Mouse (Mus musculus) G1E (cell line): ENCODE results near the gene Agbl4. TPM values are rescaled to one million over a fixed set of nuclear protein-coding genes. Genes with fewer than 3 reads are reported as not detected.

Experiments
- ATAC-seq: 2 replicates; pipeline ENCODE4 v1.8.0; 2016; ENCODE audit warnings: mild to moderate bottlenecking; ENCODE audit not compliant: insufficient number of reproducible peaks, poor library complexity, low FRiP score, severe bottlenecking; ENCODE audit errors: extremely low read depth
- DNase-seq: peaks from one replicate; pipeline ENCODE4 v3.0.0; 2012; ENCODE audit warnings: low spot score
- H3K27me3 ChIP-seq: 2 replicates; pipeline ENCODE4 v1.6.1; 2012; ENCODE audit warnings: mild to moderate bottlenecking, low read length, inconsistent platforms; ENCODE audit not compliant: insufficient read depth
- H3K36me3 ChIP-seq: replicated peaks from 2 replicates; pipeline ENCODE3; 2012; ENCODE audit warnings: mild to moderate bottlenecking, inconsistent platforms
- H3K4me1 ChIP-seq: 2 replicates; pipeline ENCODE4 v1.6.1; 2012; ENCODE audit warnings: low read depth, low read length, inconsistent platforms, mixed read lengths; ENCODE audit not compliant: insufficient read depth
- H3K4me3 ChIP-seq: 2 replicates; pipeline ENCODE4 v1.5.1; 2012; ENCODE audit warnings: low read depth, mild to moderate bottlenecking, inconsistent platforms, low read length, moderate library complexity, mixed read lengths
- H3K9me3 ChIP-seq: replicated peaks from 2 replicates; pipeline ENCODE4 v1.6.1; 2012; ENCODE audit warnings: inconsistent platforms
- CTCF ChIP-seq: IDR thresholded peaks from 2 replicates; pipeline ENCODE4 v1.5.1; 2012; ENCODE audit warnings: low read depth, low read length, inconsistent platforms, mixed read lengths
- GATA1 ChIP-seq: IDR thresholded peaks from 2 replicates; pipeline ENCODE4 v1.6.1; 2012; ENCODE audit warnings: borderline replicate concordance, low read length, inconsistent platforms, mixed read lengths
- GATA2 ChIP-seq: IDR thresholded peaks from 2 replicates; pipeline ENCODE4 v1.6.1; 2012; ENCODE audit warnings: low read depth, low read length, inconsistent platforms, borderline replicate concordance
- POLR2AphosphoS5 ChIP-seq: IDR thresholded peaks from 2 replicates; pipeline ENCODE4 v1.6.1; 2012; ENCODE audit warnings: low read depth, low read length, inconsistent platforms; ENCODE audit not compliant: insufficient replicate concordance
- TAL1 ChIP-seq: conservative IDR thresholded peaks from 2 replicates; pipeline ENCODE4 v1.6.1; 2012; ENCODE audit warnings: low read depth, low read length, inconsistent platforms, mixed read lengths
- polyA plus RNA-seq: library from polyadenylated mRNA; stranded (reverse); fragments of >175 nt; gene quantifications from 2 replicates; pipeline ENCODE4 v1.2.3, GENCODE M21; 2012
- total RNA-seq, 2 experiments: library from RNA; stranded (forward) in 1 of 2; stranded (reverse) in 1 of 2; fragments of 200-1000 nt in 1 of 2; fragments of >200 nt in 1 of 2; fragmentation: Nextera tagmentation in 1 of 2; gene quantifications; 2 replicates each; pipeline ENCODE4 v1.2.3; 2014 to 2017

Gene Agbl4
- total and polyA plus RNA-seq, 3 experiments, result 0.55 TPM; not detected in 2

DNA sequence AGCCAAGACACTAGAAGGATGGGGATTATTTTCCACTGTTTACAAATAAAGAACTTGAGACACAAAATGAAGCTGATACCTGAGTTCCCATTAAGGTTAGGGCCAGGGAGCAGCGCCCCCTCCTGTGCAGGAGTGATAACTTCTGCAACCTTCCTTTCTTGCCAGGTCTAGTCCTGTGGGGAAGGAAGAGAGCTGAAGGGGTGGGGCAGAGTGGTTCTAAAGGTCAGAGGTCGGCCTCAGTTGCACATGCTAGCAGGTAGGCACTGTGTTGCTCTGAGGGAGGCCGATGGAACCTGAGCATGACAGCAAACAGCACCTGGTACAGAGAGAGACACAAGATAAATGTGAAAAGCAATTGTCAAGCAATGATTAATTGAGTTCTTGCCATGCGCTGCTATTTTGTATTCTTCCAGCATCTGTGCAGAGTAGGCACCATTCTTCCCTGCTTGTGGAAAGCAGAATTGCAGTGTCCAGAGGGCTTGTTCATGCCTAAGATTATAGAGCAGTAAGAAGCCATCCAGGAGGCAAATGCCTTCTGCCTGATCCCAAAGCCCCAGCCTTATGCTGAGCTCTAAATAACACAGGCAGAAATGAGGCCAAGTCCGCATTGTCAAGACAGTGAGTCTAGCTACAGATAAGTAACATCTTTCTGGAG is 1096.4 kb downstream of the Agbl4 start:
- ATAC-seq (no peak), DNase-seq (no peak)
- TF ChIP-seq GATA2 (no peak), TAL1 (no peak), POLR2AphosphoS5 (no peak), GATA1 (no peak), CTCF (no peak)
- H3K36me3 ChIP-seq, result no peaks in the 10 kb centered on the region
- no peaks in the 10 kb centered on the region for H3K4me1 ChIP-seq
- H3K4me3 ChIP-seq, result no peak overlapping the region
- H3K9me3 ChIP-seq, result peaks cover 29% of the 10 kb centered on the region
- H3K27me3 ChIP-seq, result no peaks in the 10 kb centered on the region

DNA sequence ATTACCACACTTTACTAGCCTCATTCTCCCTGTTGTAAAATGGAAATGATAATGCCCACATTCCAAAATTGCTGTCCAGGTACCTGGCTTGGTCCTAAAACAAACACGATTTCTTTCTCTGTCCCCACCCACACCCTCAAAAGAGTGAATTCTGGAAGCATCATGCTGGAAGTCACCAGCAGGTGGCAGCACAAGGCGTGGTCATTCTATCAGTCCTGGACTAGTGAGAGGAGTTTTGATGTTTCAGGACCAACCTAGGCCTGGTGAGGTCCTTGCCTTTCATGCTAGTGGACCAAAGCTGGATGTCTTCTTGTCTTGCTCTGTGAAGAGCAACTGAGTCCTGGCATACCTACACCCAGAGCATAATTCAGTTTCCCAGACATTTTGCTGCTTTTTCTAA is 1098.5 kb downstream of the Agbl4 start:
- peaks cover 29% of the 10 kb centered on the region for H3K9me3 ChIP-seq
- TF ChIP-seq POLR2AphosphoS5 (no peak), GATA1 (no peak), GATA2 (no peak), CTCF (no peak), TAL1 (no peak)
- ATAC-seq, result no peak
- no peak overlapping the region for H3K4me3 ChIP-seq
- DNase-seq, result no peak
- no peaks in the 10 kb centered on the region for H3K36me3 ChIP-seq
- H3K4me1 ChIP-seq, result no peaks in the 10 kb centered on the region
- no peaks in the 10 kb centered on the region for H3K27me3 ChIP-seq

DNA sequence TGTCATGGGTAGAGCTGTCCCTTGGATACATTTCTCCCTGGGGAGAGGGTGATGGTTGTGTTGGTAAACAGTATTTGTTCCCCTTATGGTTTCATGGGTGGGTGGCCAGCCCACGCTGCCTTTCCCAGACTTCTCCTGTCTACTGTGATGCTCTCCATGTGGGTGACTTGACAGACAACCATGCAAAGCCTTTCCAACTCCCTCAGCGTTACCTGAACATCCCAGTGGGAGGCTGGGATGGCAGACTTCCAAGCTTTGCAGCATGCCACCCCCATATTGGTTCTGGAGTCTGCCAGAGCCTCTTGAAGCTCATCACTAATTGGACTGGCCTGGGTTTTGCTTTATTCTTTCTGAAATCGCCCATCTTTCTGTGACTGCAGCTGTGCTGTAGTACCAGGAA is 1101.3 kb downstream of the Agbl4 start:
- H3K27me3 ChIP-seq, result no peaks in the 10 kb centered on the region
- H3K4me3 ChIP-seq, result no peak overlapping the region
- H3K4me1 ChIP-seq, result no peaks in the 10 kb centered on the region
- DNase-seq (no peak), ATAC-seq (no peak)
- peaks cover 28% of the 10 kb centered on the region for H3K9me3 ChIP-seq
- H3K36me3 ChIP-seq, result no peaks in the 10 kb centered on the region
- no peak for TF ChIP-seq GATA2
- TF ChIP-seq POLR2AphosphoS5, result no peak
- TF ChIP-seq CTCF, result no peak
- no peak for TF ChIP-seq TAL1
- no peak for TF ChIP-seq GATA1

DNA sequence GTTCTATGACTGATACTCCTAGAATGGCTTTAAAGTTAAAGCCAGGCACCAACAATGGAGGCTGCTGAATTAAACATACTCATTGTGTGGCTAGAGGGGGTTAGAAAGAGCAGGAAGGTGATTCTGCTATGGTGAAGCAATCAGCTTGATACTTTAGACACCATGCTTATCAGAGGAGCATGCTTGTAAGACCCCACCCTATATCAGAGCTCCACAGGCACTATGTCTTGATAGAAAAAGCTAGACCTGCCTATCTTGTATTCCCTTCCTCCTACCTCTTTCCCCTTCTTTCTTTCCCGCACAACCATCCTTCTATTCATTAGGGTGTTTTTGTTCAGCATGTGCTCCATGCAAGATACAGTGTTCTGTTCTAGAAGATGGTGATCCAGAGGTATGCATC is 1104.0 kb downstream of the Agbl4 start:
- ATAC-seq (no peak), DNase-seq (no peak)
- H3K4me1 ChIP-seq, result no peaks in the 10 kb centered on the region
- H3K9me3 ChIP-seq, result peaks cover 15% of the 10 kb centered on the region
- H3K4me3 ChIP-seq, result no peak overlapping the region
- H3K36me3 ChIP-seq, result no peaks in the 10 kb centered on the region
- no peaks in the 10 kb centered on the region for H3K27me3 ChIP-seq
- TF ChIP-seq GATA1, result no peak
- no peak for TF ChIP-seq POLR2AphosphoS5
- no peak for TF ChIP-seq TAL1
- no peak for TF ChIP-seq CTCF
- TF ChIP-seq GATA2, result no peak

DNA sequence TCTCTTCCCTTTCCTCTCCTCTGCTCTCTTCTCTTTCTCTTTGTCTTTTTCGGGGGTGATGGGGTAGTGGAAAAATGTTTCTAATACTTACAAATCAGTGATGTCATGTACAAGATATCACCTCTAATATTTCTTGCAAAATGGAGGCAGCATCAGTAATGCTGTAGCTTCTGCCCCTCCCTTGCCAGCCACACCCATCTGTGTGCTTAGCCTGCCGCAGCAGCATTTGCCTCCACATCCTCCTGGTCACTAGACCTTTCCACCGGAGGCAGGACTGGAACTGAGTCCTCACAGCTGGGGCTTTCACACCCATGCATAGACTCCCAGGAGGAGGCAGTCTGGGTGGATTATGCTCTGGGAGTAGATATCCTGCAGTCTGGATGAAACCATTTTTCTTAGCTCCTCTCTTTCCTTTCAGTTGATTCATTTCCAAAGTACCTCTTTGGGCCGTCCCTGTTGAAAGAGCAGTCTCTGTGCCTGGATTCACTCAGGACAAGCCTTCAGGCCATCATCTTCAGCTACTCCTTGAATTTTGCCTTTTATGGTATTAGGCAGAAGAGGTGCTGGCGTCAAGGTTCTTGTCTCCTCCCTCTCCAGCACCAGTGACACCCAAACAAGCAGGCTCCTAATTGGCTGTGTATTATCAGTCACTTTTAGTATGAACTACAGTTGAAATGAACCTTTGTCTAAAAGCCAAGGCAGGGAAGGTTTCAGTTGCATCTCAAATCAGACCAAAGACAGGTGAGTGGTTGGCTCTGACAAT is 1105.7 kb downstream of the Agbl4 start:
- TF ChIP-seq TAL1 (no peak), GATA2 (no peak), POLR2AphosphoS5 (no peak), GATA1 (no peak), CTCF (no peak)
- no peaks in the 10 kb centered on the region for H3K36me3 ChIP-seq
- no peaks in the 10 kb centered on the region for H3K4me1 ChIP-seq
- no peak for ATAC-seq
- H3K27me3 ChIP-seq, result no peaks in the 10 kb centered on the region
- peaks cover 15% of the 10 kb centered on the region for H3K9me3 ChIP-seq
- no peak for DNase-seq
- H3K4me3 ChIP-seq, result no peak overlapping the region

DNA sequence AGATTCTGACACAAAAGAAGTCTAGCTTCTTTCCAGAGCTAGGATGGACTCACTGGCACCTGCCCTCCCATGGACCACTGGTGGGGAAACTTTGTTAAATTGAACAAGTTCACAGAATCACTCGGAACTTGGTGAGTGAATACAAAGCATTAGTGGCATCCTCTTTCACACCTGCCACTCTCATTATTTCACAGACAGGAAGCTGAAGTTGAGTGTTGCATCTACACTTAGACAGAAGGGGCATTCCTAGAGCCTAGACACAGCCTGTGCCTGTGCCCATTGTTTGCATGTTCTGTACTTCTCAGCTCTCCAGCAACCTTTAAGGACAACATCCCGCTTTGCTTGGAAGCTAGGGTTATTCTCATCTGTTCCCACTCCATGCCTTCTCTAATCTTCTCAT is 1107.5 kb downstream of the Agbl4 start:
- H3K36me3 ChIP-seq, result no peaks in the 10 kb centered on the region
- TF ChIP-seq GATA1 (no peak), CTCF (no peak), TAL1 (no peak), POLR2AphosphoS5 (no peak), GATA2 (no peak)
- H3K4me3 ChIP-seq, result no peak overlapping the region
- ATAC-seq (no peak), DNase-seq (no peak)
- no peaks in the 10 kb centered on the region for H3K4me1 ChIP-seq
- peaks cover 18% of the 10 kb centered on the region for H3K9me3 ChIP-seq
- H3K27me3 ChIP-seq, result no peaks in the 10 kb centered on the region
